ENCODE assay signal across 24 mouse cellular contexts in the genomic region with DNA sequence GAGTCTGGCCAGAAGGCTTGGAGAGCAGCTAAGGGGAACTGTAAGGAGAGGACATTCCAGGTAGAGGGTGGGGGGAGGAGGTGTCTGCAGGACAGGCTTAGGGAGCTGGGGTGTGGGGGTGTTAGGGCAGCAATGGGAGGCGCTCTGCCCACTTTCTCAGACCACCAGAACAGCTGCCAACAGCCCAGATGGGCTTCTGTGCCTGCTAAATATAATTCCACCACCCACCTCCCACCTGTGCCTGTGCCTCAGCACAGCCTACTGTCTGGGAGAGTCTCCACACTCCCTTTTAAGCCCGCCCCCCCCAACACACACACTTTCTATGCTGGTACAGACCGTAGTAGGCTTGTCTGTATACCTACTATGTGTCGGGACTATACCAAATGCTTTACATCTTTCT. TPM values are rescaled to one million over a fixed set of nuclear protein-coding genes. Genes with fewer than 3 reads are reported as not detected.
A peak's percentile ranks its signal among the peaks of the same experiment; 100 is the strongest.
DNase-seq lines count a peak whose midpoint lies in the region; ATAC-seq and TF ChIP-seq lines count a peak whose summit lies in the region.
"Had no signal": no experiment of that assay in that cellular context is flagged by ENCODE, and none has a peak within 500 bp of the region (broad histone marks: within the 10 kb centered on the region; RNA-seq: fewer than 3 reads in every experiment).

No protein-coding gene starts in this region.

- 86% methylated on average over 4 of the region's 4 CpGs for WGBS in hindbrain, postnatal 0 days
- WGBS in hindbrain, embryonic 16.5 days = 82% methylated on average over 3 of the region's 4 CpGs
- WGBS in lung, adult 2 months = 82% methylated on average over 4 of the region's 4 CpGs
- WGBS in liver, embryonic 11.5 days = 83% methylated on average over 4 of the region's 4 CpGs
- WGBS in hindbrain, embryonic 13.5 days = 94% methylated on average over 4 of the region's 4 CpGs

- TF ChIP-seq CTCF in hindbrain, postnatal 0 days (IDR thresholded peaks at IDR 0.05; ENCODE audit: low read depth) = no peak
- no peak for TF ChIP-seq CTCF in lung, adult 2 months (IDR thresholded peaks at IDR 0.05; ENCODE audit: insufficient read depth, low read length)

- no peak overlapping the region for H3K27ac ChIP-seq in hindbrain, postnatal 0 days
- no peak overlapping the region for H3K27ac ChIP-seq in hindbrain, embryonic 16.5 days (ENCODE audit: low read depth, low read length)
- no peak overlapping the region for H3K27ac ChIP-seq in liver, embryonic 11.5 days (ENCODE audit: low read depth, low read length)
- no peak overlapping the region for H3K27ac ChIP-seq in hindbrain, embryonic 13.5 days
- H3K27ac ChIP-seq: forebrain, embryonic 15.5 days; hindbrain, embryonic 12.5 days; limb, embryonic 12.5 days; midbrain, embryonic 12.5 days had no signal

- no peak overlapping the region for H3K4me3 ChIP-seq in hindbrain, postnatal 0 days (ENCODE audit: low read length)
- H3K4me3 ChIP-seq in hindbrain, embryonic 16.5 days (ENCODE audit: low read length) = no peak overlapping the region
- H3K4me3 ChIP-seq in lung, adult 2 months (replicated peaks; ENCODE audit: extremely low read depth, low read depth, low read length) = no peak overlapping the region
- H3K4me3 ChIP-seq in liver, embryonic 11.5 days (ENCODE audit: low read depth, low read length) = no peak overlapping the region
- no peak overlapping the region for H3K4me3 ChIP-seq in hindbrain, embryonic 13.5 days
- H3K4me3 ChIP-seq: erythroblast, embryonic 14.5 days; forebrain, embryonic 15.5 days; hindbrain, embryonic 12.5 days; limb, embryonic 12.5 days; midbrain, embryonic 12.5 days had no signal

- intact Hi-C loops in left cerebral cortex, postnatal 10 days (cut with DNase I) = no loop called here

- no peak overlapping the region for H3K9ac ChIP-seq in hindbrain, postnatal 0 days (replicated peaks; ENCODE audit: low read length)
- no peak overlapping the region for H3K9ac ChIP-seq in hindbrain, embryonic 16.5 days (ENCODE audit: low read depth, low read length)
- no peak overlapping the region for H3K9ac ChIP-seq in liver, embryonic 11.5 days (ENCODE audit: low read depth, low read length)
- H3K9ac ChIP-seq in hindbrain, embryonic 13.5 days = no peak overlapping the region
- H3K9ac ChIP-seq: forebrain, embryonic 15.5 days; hindbrain, embryonic 12.5 days; limb, embryonic 12.5 days; midbrain, embryonic 12.5 days had no signal

- H3K4me2 ChIP-seq in hindbrain, postnatal 0 days (ENCODE audit: low read depth, low read length) = no peak overlapping the region
- H3K4me2 ChIP-seq in hindbrain, embryonic 16.5 days (ENCODE audit: low read length) = no peak overlapping the region
- H3K4me2 ChIP-seq in liver, embryonic 11.5 days = no peak overlapping the region
- H3K4me2 ChIP-seq in hindbrain, embryonic 13.5 days = no peak overlapping the region
- H3K4me2 ChIP-seq: forebrain, embryonic 15.5 days; hindbrain, embryonic 12.5 days; limb, embryonic 12.5 days; midbrain, embryonic 12.5 days had no signal

- peaks cover 21% of the 10 kb centered on the region for H3K27me3 ChIP-seq in hindbrain, postnatal 0 days (ENCODE audit: insufficient read depth, low read length)
- H3K27me3 ChIP-seq in hindbrain, embryonic 16.5 days (replicated peaks; ENCODE audit: control insufficient read depth, insufficient read depth, low read length) = peaks cover 37% of the 10 kb centered on the region
- H3K27me3 ChIP-seq in liver, embryonic 11.5 days (replicated peaks; ENCODE audit: control insufficient read depth, insufficient read depth, low read length) = peaks cover 14% of the 10 kb centered on the region
- peaks cover 74% of the 10 kb centered on the region for H3K27me3 ChIP-seq in hindbrain, embryonic 13.5 days

- H3K9me3 ChIP-seq in hindbrain, postnatal 0 days (ENCODE audit: low read length) = no peaks in the 10 kb centered on the region
- no peaks in the 10 kb centered on the region for H3K9me3 ChIP-seq in hindbrain, embryonic 16.5 days (ENCODE audit: control insufficient read depth, low read length)
- no peaks in the 10 kb centered on the region for H3K9me3 ChIP-seq in liver, embryonic 11.5 days (ENCODE audit: control insufficient read depth, low read length)
- H3K9me3 ChIP-seq in hindbrain, embryonic 13.5 days = no peaks in the 10 kb centered on the region
- H3K9me3 ChIP-seq: forebrain, embryonic 15.5 days; hindbrain, embryonic 12.5 days; limb, embryonic 12.5 days; midbrain, embryonic 12.5 days had no signal

- no peak for TF ChIP-seq POLR2A in lung, adult 2 months (IDR thresholded peaks at IDR 0.05; ENCODE audit: borderline replicate concordance, extremely low read depth, low read depth, low read length)

- H3K4me1 ChIP-seq in hindbrain, postnatal 0 days (ENCODE audit: insufficient read depth, low read length) = no peaks in the 10 kb centered on the region
- H3K4me1 ChIP-seq in hindbrain, embryonic 16.5 days (ENCODE audit: control insufficient read depth, insufficient read depth, low read depth, low read length) = no peaks in the 10 kb centered on the region
- H3K4me1 ChIP-seq in lung, adult 2 months (ENCODE audit: control insufficient read depth, insufficient read depth, low read length) = no peaks in the 10 kb centered on the region
- H3K4me1 ChIP-seq in liver, embryonic 11.5 days (replicated peaks; ENCODE audit: control insufficient read depth, insufficient read depth, low read length) = no peaks in the 10 kb centered on the region
- H3K4me1 ChIP-seq in hindbrain, embryonic 13.5 days (replicated peaks) = peaks cover 7% of the 10 kb centered on the region; the same call in 1 of the 2 replicates
- H3K4me1 ChIP-seq: forebrain, embryonic 15.5 days; midbrain, embryonic 12.5 days had no signal

- no peaks in the 10 kb centered on the region for H3K36me3 ChIP-seq in hindbrain, postnatal 0 days (ENCODE audit: insufficient read depth, low read length)
- H3K36me3 ChIP-seq in hindbrain, embryonic 16.5 days (ENCODE audit: control insufficient read depth, insufficient read depth, low read length) = no peaks in the 10 kb centered on the region
- H3K36me3 ChIP-seq in liver, embryonic 11.5 days (ENCODE audit: control insufficient read depth, insufficient read depth, low read length) = no peaks in the 10 kb centered on the region
- no peaks in the 10 kb centered on the region for H3K36me3 ChIP-seq in hindbrain, embryonic 13.5 days
- H3K36me3 ChIP-seq: forebrain, embryonic 15.5 days; hindbrain, embryonic 12.5 days; limb, embryonic 12.5 days; midbrain, embryonic 12.5 days had no signal

- DNase-seq in hindbrain, postnatal 0 days (ENCODE audit: low spot score) = no peak
- DNase-seq in layer of hippocampus, adult 18-20 months (ENCODE audit: low spot score in 2 of 2) = peak; percentile 71 to 87
- peak; percentile 43 to 68 for DNase-seq in left cerebral cortex, postnatal 10 days (ENCODE audit: extremely low spot score in 1 of 2, low spot score in 2 of 2)
- DNase-seq in right cerebral cortex, postnatal 36 days (ENCODE audit: low spot score in 2 of 2) = peak; percentile 83 to 88
- no peak for DNase-seq in lung, adult 2 months
- DNase-seq in liver, embryonic 11.5 days (ENCODE audit: low spot score) = no peak
- DNase-seq: cerebellum, postnatal 14 days; gastrocnemius, postnatal 25 days; kidney, adult 18-20 months; kidney, postnatal 14 days; lung, postnatal 36 days; retina, postnatal 1 day; thymus, adult 18-20 months had no signal

- 0 out of 2 replicates have a peak, but pooled peaks have one; percentile 7 for ATAC-seq in hindbrain, postnatal 0 days
- ATAC-seq in hindbrain, embryonic 16.5 days = no peak
- ATAC-seq in liver, embryonic 11.5 days (replicated peaks; ENCODE audit: low FRiP score) = no peak
- no peak for ATAC-seq in hindbrain, embryonic 13.5 days (ENCODE audit: low FRiP score)
- ATAC-seq: forebrain, embryonic 15.5 days had no signal

RNA-seq across cellular contexts. Expression of gene Rgs14, which starts 12.3 kb away (rescaled TPM):
- 0.36 and 0.78 TPM in 2 replicates for total RNA-seq in hindbrain, postnatal 0 days (2014; rRNA removed)
- 0.69 and 0.76 TPM in 2 replicates for polyA plus RNA-seq in hindbrain, postnatal 0 days (2015; fragmentation: Nextera tagmentation; extraction: Ambion mirVana)
- polyA plus RNA-seq in hindbrain, embryonic 16.5 days (2015; fragmentation: Nextera tagmentation; extraction: Ambion mirVana) = 0.27 and 0.44 TPM in 2 replicates
- total RNA-seq in layer of hippocampus, adult 18-20 months (2021) = 100 to 1,000 TPM; 103 to 112 TPM
- 10 to 100 TPM; 19.3 to 20.6 TPM for total RNA-seq in left cerebral cortex, postnatal 10 days (2021)
- polyA plus RNA-seq in lung, adult 2 months (2012; rRNA removed) = 11.7 and 11.8 TPM in 2 replicates
- polyA plus RNA-seq in liver, embryonic 11.5 days (2014; fragmentation: Nextera tagmentation; extraction: Ambion mirVana) = 1.2 and 1.9 TPM in 2 replicates
- 0.21 and 0.29 TPM in 2 replicates for polyA plus RNA-seq in hindbrain, embryonic 13.5 days (2015; fragmentation: Nextera tagmentation; extraction: Ambion mirVana)
- polyA plus RNA-seq: erythroblast, embryonic 14.5 days had no signal

RNA-seq across cellular contexts. Expression of gene Slc34a1, which starts 16.2 kb away (rescaled TPM):
- total RNA-seq in hindbrain, postnatal 0 days (2014; rRNA removed) = not detected in 2 replicates
- polyA plus RNA-seq in hindbrain, postnatal 0 days (2015; fragmentation: Nextera tagmentation; extraction: Ambion mirVana) = not detected in 2 replicates
- 0.05 TPM in 1 of 2 replicates, not detected in the other for polyA plus RNA-seq in hindbrain, embryonic 16.5 days (2015; fragmentation: Nextera tagmentation; extraction: Ambion mirVana)
- not detected for total RNA-seq in layer of hippocampus, adult 18-20 months (2021)
- total RNA-seq in left cerebral cortex, postnatal 10 days (2021) = not detected
- polyA plus RNA-seq in lung, adult 2 months (2012; rRNA removed) = 0.28 and 1.7 TPM in 2 replicates
- polyA plus RNA-seq in liver, embryonic 11.5 days (2014; fragmentation: Nextera tagmentation; extraction: Ambion mirVana) = not detected in 2 replicates
- polyA plus RNA-seq in hindbrain, embryonic 13.5 days (2015; fragmentation: Nextera tagmentation; extraction: Ambion mirVana) = not detected in 2 replicates
- total RNA-seq: gastrocnemius, postnatal 25 days had no signal
- polyA plus RNA-seq: erythroblast, embryonic 14.5 days; forebrain, embryonic 15.5 days; heart, embryonic 14.5 days; hindbrain, embryonic 12.5 days; limb, embryonic 12.5 days; liver, embryonic 16.5 days had no signal

RNA-seq across cellular contexts. Expression of gene Lman2, which starts 19.2 kb away (rescaled TPM):
- 60.7 and 72.2 TPM in 2 replicates for total RNA-seq in hindbrain, postnatal 0 days (2014; rRNA removed)
- polyA plus RNA-seq in hindbrain, postnatal 0 days (2015; fragmentation: Nextera tagmentation; extraction: Ambion mirVana) = 36.4 and 37.0 TPM in 2 replicates
- polyA plus RNA-seq in hindbrain, embryonic 16.5 days (2015; fragmentation: Nextera tagmentation; extraction: Ambion mirVana) = 44.9 and 51.5 TPM in 2 replicates
- 10 to 100 TPM; 65.9 to 66.8 TPM for total RNA-seq in layer of hippocampus, adult 18-20 months (2021)
- total RNA-seq in left cerebral cortex, postnatal 10 days (2021) = 10 to 100 TPM; 38.3 to 42.6 TPM
- polyA plus RNA-seq in lung, adult 2 months (2012; rRNA removed) = 76.2 and 80.8 TPM in 2 replicates
- 120 and 121 TPM in 2 replicates for polyA plus RNA-seq in liver, embryonic 11.5 days (2014; fragmentation: Nextera tagmentation; extraction: Ambion mirVana)
- 55.2 and 57.1 TPM in 2 replicates for polyA plus RNA-seq in hindbrain, embryonic 13.5 days (2015; fragmentation: Nextera tagmentation; extraction: Ambion mirVana)

RNA-seq across cellular contexts. Expression of gene Pfn3, which starts 33.2 kb away (rescaled TPM):
- total RNA-seq in hindbrain, postnatal 0 days (2014; rRNA removed) = 0.52 TPM in 1 of 2 replicates, not detected in the other
- polyA plus RNA-seq in hindbrain, postnatal 0 days (2015; fragmentation: Nextera tagmentation; extraction: Ambion mirVana) = 0.37 and 0.68 TPM in 2 replicates
- polyA plus RNA-seq in hindbrain, embryonic 16.5 days (2015; fragmentation: Nextera tagmentation; extraction: Ambion mirVana) = 1.1 and 1.4 TPM in 2 replicates
- total RNA-seq in layer of hippocampus, adult 18-20 months (2021) = under 1 TPM in 1 of 2 experiments, not detected in 1; 0.68 TPM
- under 1 TPM; 0.71 to 0.73 TPM for total RNA-seq in left cerebral cortex, postnatal 10 days (2021)
- polyA plus RNA-seq in lung, adult 2 months (2012; rRNA removed) = not detected in 2 replicates
- not detected in 2 replicates for polyA plus RNA-seq in liver, embryonic 11.5 days (2014; fragmentation: Nextera tagmentation; extraction: Ambion mirVana)
- 0.80 TPM in 1 of 2 replicates, not detected in the other for polyA plus RNA-seq in hindbrain, embryonic 13.5 days (2015; fragmentation: Nextera tagmentation; extraction: Ambion mirVana)
- total RNA-seq: adrenal gland, postnatal 4 days; gastrocnemius, postnatal 25 days; neutrophil, adult 5-6 weeks had no signal
- polyA plus RNA-seq: erythroblast, embryonic 14.5 days; forebrain, embryonic 15.5 days; heart, embryonic 14.5 days; hindbrain, embryonic 12.5 days; limb, embryonic 12.5 days; liver, embryonic 16.5 days; midbrain, embryonic 12.5 days had no signal

RNA-seq across cellular contexts. Expression of gene F12, which starts 44.8 kb away (rescaled TPM):
- not detected in 2 replicates for total RNA-seq in hindbrain, postnatal 0 days (2014; rRNA removed)
- polyA plus RNA-seq in hindbrain, postnatal 0 days (2015; fragmentation: Nextera tagmentation; extraction: Ambion mirVana) = 0.26 and 0.48 TPM in 2 replicates
- polyA plus RNA-seq in hindbrain, embryonic 16.5 days (2015; fragmentation: Nextera tagmentation; extraction: Ambion mirVana) = 0.14 and 0.38 TPM in 2 replicates
- under 1 TPM; 0.32 to 0.36 TPM for total RNA-seq in layer of hippocampus, adult 18-20 months (2021)
- under 1 TPM; 0.58 to 0.87 TPM for total RNA-seq in left cerebral cortex, postnatal 10 days (2021)
- polyA plus RNA-seq in lung, adult 2 months (2012; rRNA removed) = 0.19 and 0.36 TPM in 2 replicates
- polyA plus RNA-seq in liver, embryonic 11.5 days (2014; fragmentation: Nextera tagmentation; extraction: Ambion mirVana) = 62.3 and 63.4 TPM in 2 replicates
- polyA plus RNA-seq in hindbrain, embryonic 13.5 days (2015; fragmentation: Nextera tagmentation; extraction: Ambion mirVana) = not detected in 2 replicates
- total RNA-seq: gastrocnemius, postnatal 25 days had no signal
- polyA plus RNA-seq: forebrain, embryonic 15.5 days; heart, embryonic 14.5 days; hindbrain, embryonic 12.5 days; limb, embryonic 12.5 days; midbrain, embryonic 12.5 days had no signal

Comparison
In these comparisons a context has a peak if more than half of its experiments do, and no peak if none do; other contexts are left out.
1. DNase-seq: peak in layer of hippocampus, adult 18-20 months (2 of 2), left cerebral cortex, postnatal 10 days (2 of 2) and right cerebral cortex, postnatal 36 days (2 of 2); none in hindbrain, postnatal 0 days (single experiment), lung, adult 2 months (single experiment) and liver, embryonic 11.5 days (single experiment).